Mouse (Mus musculus) kidney, embryonic 15.5 days (tissue): ENCODE data around the gene Adgrv1. TPM values are rescaled to one million over a fixed set of nuclear protein-coding genes. Genes with fewer than 3 reads are reported as not detected.

Source experiments
- ATAC-seq: fragments of 200-750 bp; cut with Nextera tagmentation; replicated peaks from 2 replicates; pipeline ENCODE4 v1.8.0; 2017; ENCODE audit warnings: moderate TSS enrichment; ENCODE audit not compliant: low FRiP score
- H3K27ac ChIP-seq: fragments of 300-500 bp; sonication (generic); 2 replicates; pipeline ENCODE4 v1.5.1; 2015; ENCODE audit warnings: mild to moderate bottlenecking, inconsistent platforms
- H3K27me3 ChIP-seq: fragments of 300-500 bp; sonication (generic); 2 replicates; pipeline ENCODE4 v1.6.1; 2015; ENCODE audit warnings: inconsistent platforms
- H3K36me3 ChIP-seq: fragments of 300-500 bp; sonication (generic); 2 replicates; pipeline ENCODE4 v1.6.1; 2015; ENCODE audit warnings: inconsistent platforms
- H3K4me1 ChIP-seq: fragments of 300-500 bp; sonication (generic); 2 replicates; pipeline ENCODE4 v1.6.1; 2015; ENCODE audit warnings: inconsistent platforms
- H3K4me2 ChIP-seq: fragments of 300-500 bp; sonication (generic); 2 replicates; pipeline ENCODE4 v1.6.1; 2015; ENCODE audit warnings: moderate library complexity, mild to moderate bottlenecking, inconsistent platforms
- H3K4me3 ChIP-seq: fragments of 300-500 bp; sonication (generic); replicated peaks from 2 replicates; pipeline ENCODE4 v1.5.1; 2015; ENCODE audit warnings: mild to moderate bottlenecking, inconsistent platforms
- H3K9ac ChIP-seq: fragments of 300-500 bp; sonication (generic); 2 replicates; pipeline ENCODE4 v1.6.1; 2015; ENCODE audit warnings: mild to moderate bottlenecking, inconsistent platforms
- H3K9me3 ChIP-seq: fragments of 300-500 bp; sonication (generic); replicated peaks from 2 replicates; pipeline ENCODE4 v1.6.1; 2016; ENCODE audit warnings: inconsistent platforms
- WGBS: fragments of 180-500 bp; shearing (Covaris S2); methylation state at CpG from one replicate; pipeline ENCODE4 v1.1.7; 2015; ENCODE audit warnings: mixed read lengths; 5-methylcytosine and 5-hydroxymethylcytosine counted together
- polyA plus RNA-seq: library from polyadenylated mRNA; unstranded; fragments of >200 nt; fragmentation: Nextera tagmentation; extraction: Ambion mirVana; gene quantifications from 2 replicates; pipeline ENCODE4 v1.2.1, GENCODE M21; 2015

The Adgrv1 gene
- polyA plus RNA-seq, 1 experiment from 2014 or later = 4.3 TPM

GRCm38 (mm10) chr13:81401742-81402141, 231.2 kb downstream of the Adgrv1 start:
- WGBS = 95% methylated on average over 1 of the region's 1 CpGs
- Histone ChIP-seq H3K9ac (no peak overlapping the region), H3K27me3 (no peaks in the 10 kb centered on the region), H3K4me2 (no peak overlapping the region), H3K4me1 (no peaks in the 10 kb centered on the region), H3K4me3 (no peak overlapping the region), H3K27ac (no peak overlapping the region), H3K36me3 (no peaks in the 10 kb centered on the region), H3K9me3 (no peaks in the 10 kb centered on the region)
- ATAC-seq = no peak

GRCm38 (mm10) chr13:81385597-81386362, 247.2 kb downstream of the Adgrv1 start:
- WGBS = 81% methylated on average over 4 of the region's 4 CpGs
- ATAC-seq = peak; percentile 81
- Histone ChIP-seq H3K27ac (peak overlapping the region; percentile 41; the same call in 1 of the 2 replicates), H3K27me3 (no peaks in the 10 kb centered on the region), H3K9me3 (no peaks in the 10 kb centered on the region), H3K36me3 (no peaks in the 10 kb centered on the region), H3K4me2 (no peak overlapping the region), H3K4me3 (no peak overlapping the region), H3K9ac (no peak overlapping the region), H3K4me1 (no peaks in the 10 kb centered on the region)

GRCm38 (mm10) chr13:81381835-81382234, 251.1 kb downstream of the Adgrv1 start:
- no peak overlapping the region for H3K4me2 ChIP-seq
- H3K9ac ChIP-seq = no peak overlapping the region
- H3K9me3 ChIP-seq = no peaks in the 10 kb centered on the region
- WGBS = 64% methylated on average over 4 of the region's 4 CpGs
- H3K27ac ChIP-seq = no peak overlapping the region
- peak; percentile 61; the same call in 1 of the 2 replicates for ATAC-seq
- H3K4me3 ChIP-seq = no peak overlapping the region
- H3K4me1 ChIP-seq = no peaks in the 10 kb centered on the region
- H3K36me3 ChIP-seq = no peaks in the 10 kb centered on the region
- no peaks in the 10 kb centered on the region for H3K27me3 ChIP-seq

GRCm38 (mm10) chr13:81370801-81371456, 262.0 kb downstream of the Adgrv1 start:
- 78% methylated on average over 5 of the region's 5 CpGs for WGBS
- Histone ChIP-seq H3K9me3 (no peaks in the 10 kb centered on the region), H3K27me3 (no peaks in the 10 kb centered on the region), H3K4me1 (no peaks in the 10 kb centered on the region), H3K4me3 (no peak overlapping the region), H3K9ac (no peak overlapping the region), H3K27ac (no peak overlapping the region), H3K36me3 (no peaks in the 10 kb centered on the region), H3K4me2 (no peak overlapping the region)
- no peak for ATAC-seq

- Histone ChIP-seq H3K36me3 (no peaks in the 10 kb centered on the region), H3K9me3 (no peaks in the 10 kb centered on the region), H3K27me3 (no peaks in the 10 kb centered on the region), H3K4me3 (no peak overlapping the region), H3K9ac (no peak overlapping the region), H3K4me1 (no peaks in the 10 kb centered on the region), H3K27ac (no peak overlapping the region), H3K4me2 (no peak overlapping the region)
- WGBS = 93% methylated on average over 6 of the region's 6 CpGs
- ATAC-seq = no peak
Observed at GRCm38 (mm10) chr13:81370196-81370595, 262.8 kb downstream of the Adgrv1 start.

- Histone ChIP-seq H3K9ac (no peak overlapping the region), H3K9me3 (no peaks in the 10 kb centered on the region), H3K4me1 (no peaks in the 10 kb centered on the region), H3K27ac (no peak overlapping the region), H3K27me3 (no peaks in the 10 kb centered on the region), H3K36me3 (no peaks in the 10 kb centered on the region), H3K4me2 (no peak overlapping the region), H3K4me3 (no peak overlapping the region)
- WGBS = 88% methylated on average over 2 of the region's 2 CpGs
- no peak for ATAC-seq
Observed at GRCm38 (mm10) chr13:81369564-81369963, 263.4 kb downstream of the Adgrv1 start.

- Histone ChIP-seq H3K27me3 (no peaks in the 10 kb centered on the region), H3K4me2 (no peak overlapping the region), H3K9me3 (no peaks in the 10 kb centered on the region), H3K36me3 (no peaks in the 10 kb centered on the region), H3K27ac (no peak overlapping the region), H3K4me3 (no peak overlapping the region), H3K9ac (no peak overlapping the region), H3K4me1 (no peaks in the 10 kb centered on the region)
- no peak for ATAC-seq
- 69% methylated on average over 4 of the region's 4 CpGs for WGBS
Observed at GRCm38 (mm10) chr13:81368987-81369386, 264.0 kb downstream of the Adgrv1 start.

- no peaks in the 10 kb centered on the region for H3K27me3 ChIP-seq
- H3K9me3 ChIP-seq = no peaks in the 10 kb centered on the region
- H3K36me3 ChIP-seq = no peaks in the 10 kb centered on the region
- H3K9ac ChIP-seq = no peak overlapping the region
- H3K27ac ChIP-seq = no peak overlapping the region
- no peak overlapping the region for H3K4me2 ChIP-seq
- no peak for ATAC-seq
- WGBS = 61% methylated on average over 4 of the region's 4 CpGs
- no peaks in the 10 kb centered on the region for H3K4me1 ChIP-seq
- H3K4me3 ChIP-seq = no peak overlapping the region
Observed at GRCm38 (mm10) chr13:81367681-81368376, 265.1 kb downstream of the Adgrv1 start.

- Histone ChIP-seq H3K9me3 (no peaks in the 10 kb centered on the region), H3K27me3 (no peaks in the 10 kb centered on the region), H3K9ac (no peak overlapping the region), H3K4me2 (no peak overlapping the region), H3K4me3 (no peak overlapping the region), H3K36me3 (no peaks in the 10 kb centered on the region), H3K4me1 (no peaks in the 10 kb centered on the region), H3K27ac (no peak overlapping the region)
- ATAC-seq = no peak
- WGBS = 89% methylated on average over 2 of the region's 2 CpGs
Observed at GRCm38 (mm10) chr13:81360338-81360737, 272.6 kb downstream of the Adgrv1 start.

- ATAC-seq = peak; percentile 40; the same call in 1 of the 2 replicates
- no peak overlapping the region for H3K4me2 ChIP-seq
- H3K27me3 ChIP-seq = no peaks in the 10 kb centered on the region
- no peak overlapping the region for H3K4me3 ChIP-seq
- H3K36me3 ChIP-seq = no peaks in the 10 kb centered on the region
- no peaks in the 10 kb centered on the region for H3K9me3 ChIP-seq
- WGBS = 47% methylated on average over 1 of the region's 1 CpGs
- H3K9ac ChIP-seq = no peak overlapping the region
- H3K27ac ChIP-seq = no peak overlapping the region
- no peaks in the 10 kb centered on the region for H3K4me1 ChIP-seq
Observed at GRCm38 (mm10) chr13:81358766-81359165, 274.2 kb downstream of the Adgrv1 start.

- no peaks in the 10 kb centered on the region for H3K27me3 ChIP-seq
- WGBS = 54% methylated on average over 4 of the region's 4 CpGs
- ATAC-seq = peak; percentile 67
- H3K4me1 ChIP-seq = no peaks in the 10 kb centered on the region
- H3K9me3 ChIP-seq = no peaks in the 10 kb centered on the region
- no peak overlapping the region for H3K27ac ChIP-seq
- H3K4me3 ChIP-seq = no peak overlapping the region
- no peak overlapping the region for H3K4me2 ChIP-seq
- H3K36me3 ChIP-seq = no peaks in the 10 kb centered on the region
- no peak overlapping the region for H3K9ac ChIP-seq
Observed at GRCm38 (mm10) chr13:81358365-81358764, 274.6 kb downstream of the Adgrv1 start.

- ATAC-seq = no peak
- H3K9ac ChIP-seq = no peak overlapping the region
- no peak overlapping the region for H3K4me3 ChIP-seq
- H3K27me3 ChIP-seq = no peaks in the 10 kb centered on the region
- no peaks in the 10 kb centered on the region for H3K4me1 ChIP-seq
- no peaks in the 10 kb centered on the region for H3K36me3 ChIP-seq
- 83% methylated on average over 3 of the region's 3 CpGs for WGBS
- H3K9me3 ChIP-seq = no peaks in the 10 kb centered on the region
- no peak overlapping the region for H3K4me2 ChIP-seq
- no peak overlapping the region for H3K27ac ChIP-seq
Observed at GRCm38 (mm10) chr13:81357215-81357614, 275.7 kb downstream of the Adgrv1 start.
